In genomic region chr5:77552081-77552480, GRCm38 (mm10) we compare ENCODE assay signal across 28 mouse cellular contexts.
"Had no signal": no experiment of that assay in that cellular context is flagged by ENCODE, and none has a peak within 500 bp of the region (broad histone marks: within the 10 kb centered on the region; RNA-seq: fewer than 3 reads in every experiment).

No protein-coding gene starts in this region.

- H3K27ac ChIP-seq: embryonic facial prominence, embryonic 10.5 days; embryonic facial prominence, embryonic 12.5 days; embryonic facial prominence, embryonic 13.5 days; embryonic facial prominence, embryonic 15.5 days; forebrain, embryonic 10.5 days; forebrain, embryonic 12.5 days; forebrain, embryonic 13.5 days; forebrain, embryonic 15.5 days; gastrocnemius, adult 2 months; heart, adult 2 months had no signal

- H3K27me3 ChIP-seq: embryonic facial prominence, embryonic 12.5 days; embryonic facial prominence, embryonic 13.5 days; embryonic facial prominence, embryonic 15.5 days; forebrain, embryonic 15.5 days had no signal

- H3K9me3 ChIP-seq: embryonic facial prominence, embryonic 10.5 days; embryonic facial prominence, embryonic 12.5 days; embryonic facial prominence, embryonic 13.5 days; embryonic facial prominence, embryonic 15.5 days; forebrain, embryonic 10.5 days; forebrain, embryonic 12.5 days; forebrain, embryonic 13.5 days; forebrain, embryonic 15.5 days had no signal

- H3K9ac ChIP-seq: embryonic facial prominence, embryonic 12.5 days; embryonic facial prominence, embryonic 13.5 days; embryonic facial prominence, embryonic 15.5 days; forebrain, embryonic 12.5 days; forebrain, embryonic 13.5 days; forebrain, embryonic 15.5 days; forebrain, postnatal 0 days had no signal

- ATAC-seq: forebrain, embryonic 14.5 days; forebrain, embryonic 15.5 days; forebrain, embryonic 16.5 days; forebrain, postnatal 0 days had no signal

- H3K4me2 ChIP-seq: embryonic facial prominence, embryonic 12.5 days; embryonic facial prominence, embryonic 13.5 days; embryonic facial prominence, embryonic 15.5 days; forebrain, embryonic 12.5 days; forebrain, embryonic 13.5 days; forebrain, embryonic 15.5 days had no signal

- H3K4me1 ChIP-seq: embryonic facial prominence, embryonic 12.5 days; embryonic facial prominence, embryonic 15.5 days; forebrain, embryonic 10.5 days; forebrain, embryonic 12.5 days; forebrain, embryonic 13.5 days; forebrain, embryonic 15.5 days had no signal

- DNase-seq: cerebellum, adult 2 months; cerebellum, adult 8-10 months; cerebellum, adult 9-10 months; cerebellum, adult 9-11 months; cerebellum, postnatal 10 days; cerebellum, postnatal 14 days; cerebellum, postnatal 25 days; cerebellum, postnatal 36 days; embryo, embryonic 11 days; forebrain, postnatal 0 days; gastrocnemius, adult 2 months; gastrocnemius, postnatal 10 days; gastrocnemius, postnatal 14 days; gastrocnemius, postnatal 25 days; gastrocnemius, postnatal 36 days; heart, adult 18-20 months; heart, adult 2 months had no signal

- H3K36me3 ChIP-seq: embryonic facial prominence, embryonic 10.5 days; embryonic facial prominence, embryonic 12.5 days; embryonic facial prominence, embryonic 13.5 days; embryonic facial prominence, embryonic 15.5 days; forebrain, embryonic 10.5 days; forebrain, embryonic 12.5 days; forebrain, embryonic 15.5 days had no signal

- H3K4me3 ChIP-seq: embryonic facial prominence, embryonic 10.5 days; embryonic facial prominence, embryonic 12.5 days; embryonic facial prominence, embryonic 13.5 days; embryonic facial prominence, embryonic 15.5 days; erythroblast, embryonic 14.5 days; forebrain, embryonic 10.5 days; forebrain, embryonic 12.5 days; forebrain, embryonic 13.5 days; forebrain, embryonic 15.5 days; gastrocnemius, adult 2 months; heart, adult 2 months had no signal
